Mouse (Mus musculus) erythroblast, embryonic 14.5 days (primary cell): ENCODE data around the gene Fbxw9.

Experiments used
- GATA1 ChIP-seq: IDR thresholded peaks from 2 replicates; pipeline ENCODE4 v1.6.1; 2012; ENCODE audit warnings: low read length, inconsistent platforms, mixed read lengths
- TAL1 ChIP-seq: IDR thresholded peaks from 3 replicates; pipeline ENCODE4 v1.6.1; 2012; ENCODE audit warnings: low read length, inconsistent platforms, mixed read lengths

DNA sequence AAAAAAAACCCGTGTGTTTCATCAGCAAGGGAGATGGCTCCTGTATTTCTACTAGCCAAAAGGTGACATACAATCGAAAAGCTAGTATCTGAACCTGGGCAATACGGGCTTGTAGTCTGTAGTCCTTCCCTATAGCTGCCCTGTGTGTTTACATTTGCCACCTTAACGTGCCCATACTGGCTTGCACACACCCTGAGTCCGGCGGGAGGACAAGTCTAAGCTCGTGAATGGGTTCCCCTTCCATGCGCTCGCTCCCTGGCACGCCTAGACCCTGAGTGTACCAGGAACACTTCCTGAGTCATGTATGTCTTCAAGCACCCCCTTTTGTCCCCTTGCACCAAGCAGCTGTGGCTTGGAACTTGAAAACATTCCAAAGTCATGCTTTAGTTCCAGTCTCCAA is 43.1 kb upstream of the Fbxw9 start:
- TF ChIP-seq GATA1, result no peak
- no peak for TF ChIP-seq TAL1
